Mouse (Mus musculus) bone marrow, adult 2 months (tissue): ENCODE results near the gene Rab11a. TPM values are rescaled to one million over a fixed set of nuclear protein-coding genes. Genes with fewer than 3 reads are reported as not detected.

ENCODE experiments used
- H3K27ac ChIP-seq: fragments of 200-500 bp; 2 replicates; pipeline ENCODE4 v1.5.1; 2012; ENCODE audit warnings: low read depth, mild to moderate bottlenecking, control low read depth, inconsistent platforms, low read length; ENCODE audit not compliant: control insufficient read depth, poor library complexity, insufficient read depth
- H3K4me1 ChIP-seq: fragments of 200-500 bp; 2 replicates; pipeline ENCODE4 v1.6.1; 2011; ENCODE audit warnings: low read length; ENCODE audit not compliant: control insufficient read depth, insufficient read depth
- H3K4me3 ChIP-seq: fragments of 200-500 bp; replicated peaks from 2 replicates; pipeline ENCODE3; 2011; ENCODE audit warnings: mild to moderate bottlenecking, low read depth, low read length, control low read depth; ENCODE audit not compliant: control insufficient read depth
- CTCF ChIP-seq: fragments of 200-500 bp; IDR thresholded peaks from 2 replicates; pipeline ENCODE4 v1.5.1; 2011; ENCODE audit warnings: low read length, control low read depth; ENCODE audit not compliant: control insufficient read depth, insufficient read depth
- POLR2A ChIP-seq: fragments of 200-500 bp; IDR thresholded peaks from 2 replicates; pipeline ENCODE4 v1.6.1; 2011; ENCODE audit warnings: low read depth, mild to moderate bottlenecking, control low read depth, low read length, borderline replicate concordance; ENCODE audit not compliant: control insufficient read depth
- WGBS: fragments of 180-500 bp; shearing (Covaris S2); methylation state at CpG from one replicate; pipeline ENCODE4 v1.1.7; 2018; 5-methylcytosine and 5-hydroxymethylcytosine counted together
- polyA plus RNA-seq: library from polyadenylated mRNA; stranded (reverse); fragments of >200 nt; gene quantifications from 2 replicates; pipeline ENCODE4 v1.2.4, GENCODE M21; 2011; ENCODE audit warnings: low replicate concordance; ENCODE audit not compliant: missing spikeins, insufficient read depth, insufficient read length

The Rab11a gene
- polyA plus RNA-seq, 1 experiment: 132 TPM

DNA sequence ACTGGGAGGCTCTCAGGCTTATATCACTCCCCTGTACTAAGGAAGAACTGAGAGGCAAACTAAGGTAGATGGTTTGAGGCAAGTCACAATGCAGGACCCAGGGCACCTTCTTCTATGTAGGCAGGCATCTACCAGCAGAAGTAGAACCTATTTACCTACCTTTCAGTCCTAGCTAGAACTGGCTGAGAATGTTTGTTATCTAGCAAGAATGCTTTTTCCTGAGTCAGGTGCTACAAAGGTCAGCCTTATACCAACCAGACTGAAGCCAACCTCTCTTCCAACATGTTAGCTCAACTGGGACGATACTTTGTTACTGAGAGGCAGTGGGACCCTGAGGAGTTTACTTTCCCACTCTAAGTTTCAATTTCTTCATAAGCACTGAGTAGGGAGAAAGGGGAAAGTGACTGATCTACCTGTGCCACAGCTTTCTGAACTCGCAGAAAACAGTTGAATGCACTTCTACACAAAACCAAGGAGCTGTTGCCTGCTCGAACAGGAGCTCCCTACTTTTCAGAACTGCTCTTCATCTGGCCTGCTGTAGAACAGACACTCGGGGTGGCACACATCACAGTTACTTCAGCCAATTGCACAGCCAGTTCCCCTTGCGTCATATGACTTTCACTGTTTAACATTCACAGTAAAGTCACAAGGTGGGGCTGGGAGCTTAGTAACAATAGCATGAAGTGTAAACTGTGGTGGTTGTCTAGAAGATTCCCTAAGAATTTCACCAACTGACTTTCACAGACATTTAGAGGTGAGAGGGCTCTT lies 33.3 kb downstream of the Rab11a start:
- no peak overlapping the region; the same call in 1 of the 2 replicates for H3K27ac ChIP-seq
- no peak for TF ChIP-seq POLR2A
- no peak for TF ChIP-seq CTCF
- WGBS: 59% methylated on average over 5 of the region's 5 CpGs
- H3K4me3 ChIP-seq: no peak overlapping the region
- no peaks in the 10 kb centered on the region; the same call in 1 of the 2 replicates for H3K4me1 ChIP-seq

DNA sequence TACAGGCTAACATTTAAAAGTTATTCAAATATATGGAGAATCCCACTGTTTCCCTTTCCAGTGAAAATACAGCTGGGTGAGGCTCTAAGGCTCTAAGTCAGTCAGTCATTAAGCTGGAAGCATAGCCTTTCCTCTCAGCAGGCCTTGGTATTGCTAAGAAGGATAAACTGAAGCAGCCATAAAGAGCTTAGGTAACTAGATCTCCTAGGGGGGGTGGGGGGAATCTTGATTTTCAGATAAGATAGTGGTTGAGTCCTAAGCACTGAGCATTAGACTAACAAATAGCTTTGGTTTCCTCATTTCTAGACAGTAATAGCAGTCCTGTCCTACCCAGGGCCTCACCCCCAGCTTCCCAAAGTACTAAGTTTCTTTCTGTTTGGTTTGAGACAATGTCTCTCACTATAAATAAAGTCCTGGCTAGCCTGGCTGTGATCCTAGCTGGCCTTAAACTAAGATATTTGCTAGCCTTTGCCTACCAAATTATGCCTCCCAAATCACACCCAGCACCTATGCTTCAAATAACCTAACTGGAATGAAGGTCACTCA lies 34.1 kb downstream of the Rab11a start:
- Histone ChIP-seq H3K4me1 (no peaks in the 10 kb centered on the region; the same call in 1 of the 2 replicates), H3K4me3 (no peak overlapping the region), H3K27ac (no peak overlapping the region)
- TF ChIP-seq POLR2A (no peak), CTCF (no peak)

DNA sequence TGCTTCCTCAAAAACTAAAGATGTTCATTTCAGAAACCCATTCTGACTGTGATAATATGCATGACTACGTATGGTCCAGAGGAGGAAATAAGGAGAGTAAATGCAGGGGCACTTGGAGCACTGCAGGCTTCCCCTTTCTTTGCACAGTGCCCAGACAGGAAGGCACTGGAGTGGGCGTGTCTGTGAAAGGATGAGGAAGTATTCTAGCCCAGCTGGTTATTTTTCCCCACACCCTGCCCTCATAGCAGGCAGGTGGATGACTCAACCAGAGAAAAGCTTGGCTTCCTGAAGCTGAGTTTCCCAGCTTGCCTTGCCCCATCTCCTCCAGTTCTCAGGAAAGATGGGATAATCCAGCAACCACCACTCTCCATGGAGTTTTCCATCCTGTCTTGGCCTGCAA lies 34.6 kb downstream of the Rab11a start:
- no peak overlapping the region for H3K27ac ChIP-seq
- no peak overlapping the region for H3K4me3 ChIP-seq
- H3K4me1 ChIP-seq: no peaks in the 10 kb centered on the region; the same call in 1 of the 2 replicates
- TF ChIP-seq CTCF: no peak
- TF ChIP-seq POLR2A: no peak
- WGBS: 12% methylated on average over 2 of the region's 2 CpGs

DNA sequence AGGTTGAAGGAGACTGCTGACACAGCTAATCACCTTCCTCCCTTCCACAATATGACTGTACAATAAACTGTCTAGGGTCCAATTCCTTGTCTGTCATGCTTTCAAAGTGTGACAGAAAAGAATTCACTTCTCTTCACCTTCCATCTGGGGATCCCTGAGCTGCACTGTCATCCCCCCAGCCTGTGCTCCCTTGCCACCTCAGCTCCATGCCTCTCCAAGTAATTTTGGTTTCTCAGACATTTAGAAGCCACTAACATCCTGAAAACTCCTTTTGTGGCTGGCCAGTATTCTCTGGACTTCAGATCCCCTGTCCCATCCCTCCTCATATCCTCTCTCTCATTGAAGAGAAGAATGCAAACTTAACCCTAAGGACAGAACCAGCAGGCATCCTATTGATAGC lies 35.2 kb downstream of the Rab11a start:
- H3K27ac ChIP-seq: no peak overlapping the region
- no peak overlapping the region for H3K4me3 ChIP-seq
- H3K4me1 ChIP-seq: no peaks in the 10 kb centered on the region; the same call in 1 of the 2 replicates

DNA sequence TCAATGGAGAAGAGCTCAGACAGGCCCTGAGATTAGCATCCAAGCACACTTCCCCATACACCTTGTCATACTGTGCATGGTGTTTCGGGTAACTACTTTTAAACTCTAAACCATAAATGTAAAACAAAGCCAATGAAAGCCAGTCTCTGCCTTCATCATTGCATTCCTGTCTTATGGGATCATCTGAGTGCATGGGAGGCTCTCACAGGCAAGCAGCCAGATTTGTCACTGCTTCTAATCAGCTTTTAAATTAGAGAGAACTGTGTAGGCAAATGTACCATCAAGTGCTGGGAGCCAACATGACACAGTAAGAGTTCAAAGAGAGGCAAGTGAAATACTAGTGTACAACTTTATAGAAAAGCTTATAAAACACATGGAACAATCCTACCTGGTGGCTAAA lies 35.9 kb downstream of the Rab11a start:
- Histone ChIP-seq H3K4me1 (no peaks in the 10 kb centered on the region; the same call in 1 of the 2 replicates), H3K27ac (no peak overlapping the region), H3K4me3 (no peak overlapping the region)
- TF ChIP-seq POLR2A (no peak), CTCF (no peak)
- 74% methylated on average over 1 of the region's 1 CpGs for WGBS

More for the DNA sequence above, 35.2 kb downstream of the Rab11a start:
- TF ChIP-seq CTCF (no peak), POLR2A (no peak)

DNA sequence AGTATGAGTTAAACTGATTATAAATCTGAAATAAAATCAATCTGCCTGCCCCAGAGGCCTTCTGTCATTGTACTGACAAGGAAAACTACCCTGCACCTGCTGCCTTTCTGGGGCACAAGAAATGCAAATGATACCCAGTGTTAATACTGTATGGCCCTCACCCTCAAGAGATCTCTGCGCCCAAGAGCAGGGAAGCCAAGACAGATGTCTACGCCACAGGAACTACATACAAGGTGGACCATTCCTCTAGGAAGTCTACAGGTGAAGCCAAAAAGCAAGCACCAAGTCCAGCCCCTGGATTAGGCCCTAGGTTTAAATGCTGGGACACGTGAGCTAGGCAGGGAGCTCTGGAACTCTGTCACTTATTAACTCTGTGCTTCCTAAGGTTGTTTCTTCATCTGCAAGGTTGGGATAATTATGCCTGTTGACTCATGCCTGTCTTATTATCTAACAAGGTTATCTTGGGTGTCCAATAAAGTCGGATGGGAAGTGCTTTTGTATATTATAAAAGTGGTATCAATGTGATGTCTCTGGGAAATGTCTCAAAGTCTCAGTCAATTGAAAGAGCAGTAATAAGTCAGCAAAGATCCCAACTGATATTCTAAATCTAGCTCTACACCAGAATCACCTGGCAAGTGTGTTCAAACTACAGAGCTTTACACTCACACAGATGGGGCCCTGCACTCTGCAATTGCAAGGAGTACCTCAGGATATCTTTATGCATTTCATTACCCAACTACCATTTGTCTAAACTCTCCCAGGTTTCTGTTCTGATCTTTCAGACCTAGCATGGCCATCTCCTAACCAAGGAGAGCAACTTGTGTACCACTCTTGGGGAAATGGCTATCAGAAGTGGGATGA lies 36.9 kb downstream of the Rab11a start:
- TF ChIP-seq POLR2A: no peak
- TF ChIP-seq CTCF: no peak
- no peaks in the 10 kb centered on the region; the same call in 1 of the 2 replicates for H3K4me1 ChIP-seq
- H3K4me3 ChIP-seq: no peak overlapping the region
- H3K27ac ChIP-seq: no peak overlapping the region
- WGBS: 84% methylated on average over 4 of the region's 4 CpGs

DNA sequence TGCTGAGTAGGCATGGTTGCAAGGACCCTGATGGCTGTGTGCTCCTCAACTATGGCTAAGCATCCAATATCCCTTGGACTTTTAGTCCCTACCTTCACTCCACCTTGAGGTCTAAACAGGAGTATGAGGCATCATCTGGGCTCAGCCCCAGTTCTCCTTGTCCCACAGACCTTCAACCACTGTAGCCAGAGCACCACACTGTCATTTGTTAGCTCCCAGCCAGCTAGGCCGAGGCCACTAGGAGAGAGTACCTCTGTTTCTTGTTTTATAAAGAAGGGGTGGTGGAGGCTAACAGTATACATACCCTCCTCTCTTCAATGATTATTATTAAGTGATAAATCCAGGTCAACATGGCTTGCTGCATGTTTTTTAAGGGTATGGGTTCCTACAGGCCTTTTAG lies 39.0 kb downstream of the Rab11a start:
- Histone ChIP-seq H3K27ac (no peak overlapping the region), H3K4me1 (no peaks in the 10 kb centered on the region; the same call in 1 of the 2 replicates), H3K4me3 (no peak overlapping the region)
- 91% methylated on average over 1 of the region's 1 CpGs for WGBS
- TF ChIP-seq POLR2A (no peak), CTCF (no peak)

DNA sequence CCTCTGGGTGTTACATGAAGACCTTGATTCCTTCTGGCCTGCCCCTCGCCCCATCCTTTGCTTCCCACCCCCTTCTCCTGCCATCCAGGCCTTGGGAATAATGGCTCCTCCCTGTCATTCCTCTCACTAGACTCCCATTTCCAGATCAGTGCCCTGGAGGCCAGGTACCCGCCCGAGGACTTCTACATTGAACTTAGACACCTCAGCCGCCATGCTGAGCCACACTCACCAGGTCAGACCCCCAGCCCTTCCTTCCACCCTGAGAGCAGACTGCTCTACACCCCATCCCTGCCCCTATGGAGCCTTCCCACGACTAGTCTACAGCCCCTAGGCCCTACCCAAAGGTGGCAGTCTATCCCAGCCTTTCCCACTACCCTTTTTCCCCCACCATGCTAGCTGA lies 39.9 kb downstream of the Rab11a start:
- H3K27ac ChIP-seq: no peak overlapping the region
- no peaks in the 10 kb centered on the region; the same call in 1 of the 2 replicates for H3K4me1 ChIP-seq
- H3K4me3 ChIP-seq: no peak overlapping the region
- 87% methylated on average over 5 of the region's 5 CpGs for WGBS
- TF ChIP-seq POLR2A (no peak), CTCF (no peak)
